Mouse (Mus musculus): Measurements from ENCODE around the gene 2610001J05Rik. TPM values are rescaled to one million over a fixed set of nuclear protein-coding genes. Genes with fewer than 3 reads are reported as not detected.

The 2610001J05Rik gene
- polyA plus RNA-seq, 1 experiment from 2014 or later = 113 TPM

DNA sequence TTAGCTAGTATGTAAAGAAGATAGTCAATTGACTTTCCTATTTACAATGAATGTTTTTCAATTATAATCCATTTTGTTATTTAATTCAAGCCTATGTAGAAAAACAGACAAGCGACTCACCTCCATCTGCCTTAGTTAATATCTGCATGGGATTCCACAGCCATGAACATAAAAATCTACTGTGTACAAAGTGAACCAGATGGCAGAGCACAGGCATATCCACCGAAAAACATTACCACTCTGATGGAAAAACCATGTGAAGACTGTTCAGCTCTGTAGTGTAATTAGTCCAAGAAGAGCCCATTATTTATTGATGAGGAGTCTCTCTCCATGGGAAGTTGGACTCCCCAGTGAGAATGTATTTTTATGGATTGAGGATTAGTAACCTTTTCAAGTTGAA lies 38.5 kb downstream of the 2610001J05Rik start:
- Histone ChIP-seq H3K27ac (replicated peaks) (no peak overlapping the region), H3K27me3 (replicated peaks) (no peaks in the 10 kb centered on the region), H3K9ac (no peak overlapping the region), H3K4me1 (peaks cover 7% of the 10 kb centered on the region; the same call in 1 of the 2 replicates), H3K4me2 (no peak overlapping the region), H3K9me3 (no peaks in the 10 kb centered on the region), H3K36me3 (no peaks in the 10 kb centered on the region), H3K4me3 (no peak overlapping the region)
- no peak for ATAC-seq (ENCODE audit: extremely low read depth, insufficient number of reproducible peaks, low FRiP score, low TSS enrichment)
- WGBS = 71% methylated on average over 2 of the region's 2 CpGs

DNA sequence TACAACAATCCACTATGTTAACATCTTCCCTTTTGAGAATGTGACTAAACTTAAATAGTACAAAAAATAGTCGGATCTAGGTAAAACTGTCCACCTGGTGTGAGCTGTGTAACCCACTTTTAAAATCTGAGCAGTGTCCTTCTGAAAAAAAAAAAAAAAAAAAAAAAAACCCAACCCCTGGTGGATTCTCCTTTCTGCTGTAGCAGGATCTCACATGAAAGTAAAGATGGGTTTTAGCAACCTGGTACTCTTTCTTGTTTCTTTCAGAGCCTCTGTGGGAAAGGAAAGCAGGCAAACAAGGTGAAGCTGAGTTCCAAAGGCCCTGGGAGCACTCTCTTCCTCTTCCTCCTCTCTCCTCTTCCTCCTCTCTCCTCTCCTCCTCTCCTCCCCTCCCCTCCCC lies 42.4 kb downstream of the 2610001J05Rik start:
- H3K4me1 ChIP-seq = no peaks in the 10 kb centered on the region; the same call in 1 of the 2 replicates
- no peak overlapping the region for H3K9ac ChIP-seq
- no peak for ATAC-seq (ENCODE audit: extremely low read depth, insufficient number of reproducible peaks, low FRiP score, low TSS enrichment)
- H3K27me3 ChIP-seq (replicated peaks) = no peaks in the 10 kb centered on the region
- no peak overlapping the region for H3K4me2 ChIP-seq
- no peak overlapping the region for H3K27ac ChIP-seq (replicated peaks)
- no peaks in the 10 kb centered on the region for H3K9me3 ChIP-seq
- 65% methylated on average over 1 of the region's 1 CpGs for WGBS
- no peak overlapping the region for H3K4me3 ChIP-seq
- no peaks in the 10 kb centered on the region for H3K36me3 ChIP-seq

Other genes with a start within 250 kb of the 2610001J05Rik start
- gene Bmt2, start 193.6 kb downstream of the 2610001J05Rik start, polyA plus RNA-seq (2015; fragmentation: Nextera tagmentation; extraction: Ambion mirVana) = 18.1 and 18.2 TPM in 2 replicates
- 5.1 and 5.4 TPM in 2 replicates for gene Gpr85, start 31.6 kb downstream of the 2610001J05Rik start, polyA plus RNA-seq (2015; fragmentation: Nextera tagmentation; extraction: Ambion mirVana)